Mouse (Mus musculus): ENCODE data around the gene Snx30.

Snx30 gene

GRCm38 (mm10) chr4:59917966-59918365, 112.3 kb downstream of the Snx30 start:
- Histone ChIP-seq H3K9me3 (ENCODE audit: low read length) (no peaks in the 10 kb centered on the region), H3K4me1 (replicated peaks; ENCODE audit: low read depth, low read length) (peaks cover 20% of the 10 kb centered on the region), H3K27me3 (ENCODE audit: insufficient read depth, low read length) (peaks cover 33% of the 10 kb centered on the region), H3K4me3 (replicated peaks; ENCODE audit: low read length) (no peak overlapping the region), H3K36me3 (ENCODE audit: insufficient read depth, low read length) (no peaks in the 10 kb centered on the region)
- TF ChIP-seq POU5F1 (IDR thresholded peaks at IDR 0.05; ENCODE audit: borderline replicate concordance, low read length), result no peak
- no peak for TF ChIP-seq NANOG (IDR thresholded peaks at IDR 0.05; ENCODE audit: borderline replicate concordance, low read length)
- TF ChIP-seq CTCF (conservative IDR thresholded peaks at IDR 0.05; ENCODE audit: low read length), result no peak

- Histone ChIP-seq H3K27me3 (ENCODE audit: insufficient read depth, low read length) (0 out of 2 replicates have a peak, but pooled peaks cover 6% of the 10 kb centered on the region), H3K4me3 (replicated peaks; ENCODE audit: low read length) (no peak overlapping the region)
- TF ChIP-seq POU5F1 (IDR thresholded peaks at IDR 0.05; ENCODE audit: borderline replicate concordance, low read length) (no peak), CTCF (conservative IDR thresholded peaks at IDR 0.05; ENCODE audit: low read length) (no peak), NANOG (IDR thresholded peaks at IDR 0.05; ENCODE audit: borderline replicate concordance, low read length) (no peak)
These were observed 119.4 kb downstream of the Snx30 start for GRCm38 (mm10) chr4:59925082-59925481.

GRCm38 (mm10) chr4:59927666-59928065, 122.0 kb downstream of the Snx30 start:
- no peaks in the 10 kb centered on the region for H3K9me3 ChIP-seq (ENCODE audit: low read length)
- H3K27me3 ChIP-seq (ENCODE audit: insufficient read depth, low read length), result 0 out of 2 replicates have a peak, but pooled peaks cover 6% of the 10 kb centered on the region
- H3K36me3 ChIP-seq (ENCODE audit: insufficient read depth, low read length), result no peaks in the 10 kb centered on the region
- peaks cover 17% of the 10 kb centered on the region for H3K4me1 ChIP-seq (replicated peaks; ENCODE audit: low read depth, low read length)
- TF ChIP-seq POU5F1 (IDR thresholded peaks at IDR 0.05; ENCODE audit: borderline replicate concordance, low read length) (no peak), NANOG (IDR thresholded peaks at IDR 0.05; ENCODE audit: borderline replicate concordance, low read length) (no peak)
- H3K4me3 ChIP-seq (replicated peaks; ENCODE audit: low read length), result no peak overlapping the region

More at GRCm38 (mm10) chr4:59925082-59925481, 119.4 kb downstream of the Snx30 start:
- peaks cover 17% of the 10 kb centered on the region for H3K4me1 ChIP-seq (replicated peaks; ENCODE audit: low read depth, low read length)
- no peaks in the 10 kb centered on the region for H3K9me3 ChIP-seq (ENCODE audit: low read length)
- H3K36me3 ChIP-seq (ENCODE audit: insufficient read depth, low read length), result no peaks in the 10 kb centered on the region

GRCm38 (mm10) chr4:59928347-59928746, 122.7 kb downstream of the Snx30 start:
- H3K4me3 ChIP-seq (replicated peaks; ENCODE audit: low read length), result no peak overlapping the region
- peaks cover 19% of the 10 kb centered on the region for H3K4me1 ChIP-seq (replicated peaks; ENCODE audit: low read depth, low read length)
- 0 out of 2 replicates have a peak, but pooled peaks cover under 1% of the 10 kb centered on the region for H3K27me3 ChIP-seq (ENCODE audit: insufficient read depth, low read length)
- no peaks in the 10 kb centered on the region for H3K9me3 ChIP-seq (ENCODE audit: low read length)
- no peak for TF ChIP-seq POU5F1 (IDR thresholded peaks at IDR 0.05; ENCODE audit: borderline replicate concordance, low read length)
- no peak for TF ChIP-seq NANOG (IDR thresholded peaks at IDR 0.05; ENCODE audit: borderline replicate concordance, low read length)
- peak; percentile 90 for TF ChIP-seq CTCF (conservative IDR thresholded peaks at IDR 0.05; ENCODE audit: low read length)
- no peaks in the 10 kb centered on the region for H3K36me3 ChIP-seq (ENCODE audit: insufficient read depth, low read length)

- Histone ChIP-seq H3K27me3 (ENCODE audit: insufficient read depth, low read length) (no peaks in the 10 kb centered on the region), H3K36me3 (ENCODE audit: insufficient read depth, low read length) (no peaks in the 10 kb centered on the region), H3K9me3 (ENCODE audit: low read length) (no peaks in the 10 kb centered on the region), H3K4me1 (replicated peaks; ENCODE audit: low read depth, low read length) (peaks cover 7% of the 10 kb centered on the region), H3K4me3 (replicated peaks; ENCODE audit: low read length) (no peak overlapping the region)
- peak; percentile 66 for TF ChIP-seq CTCF (conservative IDR thresholded peaks at IDR 0.05; ENCODE audit: low read length)
- no peak for TF ChIP-seq NANOG (IDR thresholded peaks at IDR 0.05; ENCODE audit: borderline replicate concordance, low read length)
These were observed 127.1 kb downstream of the Snx30 start for GRCm38 (mm10) chr4:59932505-59933281.

- Histone ChIP-seq H3K27me3 (ENCODE audit: insufficient read depth, low read length) (no peaks in the 10 kb centered on the region), H3K36me3 (ENCODE audit: insufficient read depth, low read length) (no peaks in the 10 kb centered on the region), H3K9me3 (ENCODE audit: low read length) (no peaks in the 10 kb centered on the region), H3K4me1 (replicated peaks; ENCODE audit: low read depth, low read length) (0 out of 2 replicates have a peak, but pooled peaks cover 3% of the 10 kb centered on the region), H3K4me3 (replicated peaks; ENCODE audit: low read length) (no peak overlapping the region)
- TF ChIP-seq POU5F1 (IDR thresholded peaks at IDR 0.05; ENCODE audit: borderline replicate concordance, low read length) (no peak), CTCF (conservative IDR thresholded peaks at IDR 0.05; ENCODE audit: low read length) (no peak), NANOG (IDR thresholded peaks at IDR 0.05; ENCODE audit: borderline replicate concordance, low read length) (no peak)
These were observed 131.9 kb downstream of the Snx30 start for GRCm38 (mm10) chr4:59937543-59937942.

Measured in E14TG2a.4 (cell line).